Mouse (Mus musculus) midbrain, embryonic 13.5 days (tissue): ENCODE measurements around the gene Gm26938. TPM values are rescaled to one million over a fixed set of nuclear protein-coding genes. Genes with fewer than 3 reads are reported as not detected.
A peak's percentile ranks its signal among the peaks of the same experiment; 100 is the strongest.

ENCODE experiments used
- ATAC-seq: fragments of 200-750 bp; cut with Nextera tagmentation; 2 replicates; pipeline ENCODE4 v1.8.0; 2017; ENCODE audit warnings: mild to moderate bottlenecking, moderate TSS enrichment, moderate library complexity
- H3K27ac ChIP-seq: fragments of 300-500 bp; sonication (generic); 2 replicates; pipeline ENCODE4 v1.5.1; 2015; ENCODE audit warnings: inconsistent platforms, mild to moderate bottlenecking, moderate library complexity
- H3K27me3 ChIP-seq: fragments of 300-500 bp; sonication (generic); 2 replicates; pipeline ENCODE4 v1.6.1; 2015; ENCODE audit warnings: mild to moderate bottlenecking, inconsistent platforms
- H3K36me3 ChIP-seq: fragments of 300-500 bp; sonication (generic); 2 replicates; pipeline ENCODE4 v1.6.1; 2015; ENCODE audit warnings: mild to moderate bottlenecking, inconsistent platforms
- H3K4me1 ChIP-seq: fragments of 300-500 bp; sonication (generic); replicated peaks from 2 replicates; pipeline ENCODE4 v1.6.1; 2015; ENCODE audit warnings: inconsistent platforms
- H3K4me2 ChIP-seq: fragments of 300-500 bp; sonication (generic); replicated peaks from 2 replicates; pipeline ENCODE4 v1.6.1; 2015; ENCODE audit warnings: moderate library complexity, mild to moderate bottlenecking, inconsistent platforms
- H3K4me3 ChIP-seq: fragments of 300-500 bp; sonication (generic); replicated peaks from 2 replicates; pipeline ENCODE4 v1.5.1; 2015; ENCODE audit warnings: mild to moderate bottlenecking, inconsistent platforms
- H3K9ac ChIP-seq: fragments of 300-500 bp; sonication (generic); replicated peaks from 2 replicates; pipeline ENCODE4 v1.6.1; 2015; ENCODE audit warnings: mild to moderate bottlenecking, inconsistent platforms
- H3K9me3 ChIP-seq: fragments of 300-500 bp; sonication (generic); 2 replicates; pipeline ENCODE4 v1.6.1; 2016; ENCODE audit warnings: mild to moderate bottlenecking, inconsistent platforms
- WGBS: fragments of 180-500 bp; shearing (Covaris S2); methylation state at CpG from one replicate; pipeline ENCODE4 v1.1.7; 2015; 5-methylcytosine and 5-hydroxymethylcytosine counted together
- polyA plus RNA-seq: library from polyadenylated mRNA; unstranded; fragments of >200 nt; fragmentation: Nextera tagmentation; extraction: Ambion mirVana; gene quantifications from 2 replicates; pipeline ENCODE4 v1.2.1, GENCODE M21; 2015

Gm26938 gene
- polyA plus RNA-seq, 1 experiment from 2014 or later = not detected

DNA sequence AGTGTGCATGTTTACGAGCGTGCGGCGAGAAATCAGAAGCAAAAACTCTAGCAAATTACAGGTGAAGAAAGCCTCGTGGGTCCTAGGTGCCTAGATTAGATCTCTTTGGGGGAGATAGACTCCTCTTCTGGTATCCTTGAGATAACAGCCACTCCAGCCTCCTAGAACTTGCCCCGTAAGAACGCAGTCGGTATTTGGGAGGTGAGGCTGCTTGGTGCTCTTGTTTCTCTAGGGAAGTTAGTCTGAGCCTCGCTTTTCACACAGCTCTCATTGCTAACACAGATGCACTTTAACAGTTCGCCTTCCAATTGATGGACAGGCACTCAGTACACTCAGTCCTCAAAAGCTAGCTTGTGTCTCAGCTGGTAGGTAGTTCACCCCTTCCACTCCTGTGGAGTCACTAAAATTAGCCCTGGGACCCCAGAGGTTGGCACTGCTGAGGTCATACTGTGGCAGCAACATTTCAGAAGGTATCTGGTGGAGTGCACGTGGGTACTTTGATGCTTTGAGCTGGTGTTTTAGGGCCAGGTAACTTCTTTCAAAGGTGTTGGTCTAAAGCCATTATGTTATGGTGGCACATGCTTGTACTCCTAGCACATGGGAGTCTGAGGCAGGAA lies 33.9 kb downstream of the Gm26938 start:
- H3K27me3 ChIP-seq = peaks cover 25% of the 10 kb centered on the region
- H3K27ac ChIP-seq = no peak overlapping the region
- peak overlapping the region; percentile 70 for H3K4me3 ChIP-seq
- ATAC-seq = no peak
- WGBS = 23% methylated on average over 11 of the region's 11 CpGs
- H3K9ac ChIP-seq = peak overlapping the region; percentile 74
- H3K36me3 ChIP-seq = no peaks in the 10 kb centered on the region
- no peaks in the 10 kb centered on the region for H3K9me3 ChIP-seq
- H3K4me1 ChIP-seq = peaks cover 44% of the 10 kb centered on the region
- peak overlapping the region; percentile 99 for H3K4me2 ChIP-seq

DNA sequence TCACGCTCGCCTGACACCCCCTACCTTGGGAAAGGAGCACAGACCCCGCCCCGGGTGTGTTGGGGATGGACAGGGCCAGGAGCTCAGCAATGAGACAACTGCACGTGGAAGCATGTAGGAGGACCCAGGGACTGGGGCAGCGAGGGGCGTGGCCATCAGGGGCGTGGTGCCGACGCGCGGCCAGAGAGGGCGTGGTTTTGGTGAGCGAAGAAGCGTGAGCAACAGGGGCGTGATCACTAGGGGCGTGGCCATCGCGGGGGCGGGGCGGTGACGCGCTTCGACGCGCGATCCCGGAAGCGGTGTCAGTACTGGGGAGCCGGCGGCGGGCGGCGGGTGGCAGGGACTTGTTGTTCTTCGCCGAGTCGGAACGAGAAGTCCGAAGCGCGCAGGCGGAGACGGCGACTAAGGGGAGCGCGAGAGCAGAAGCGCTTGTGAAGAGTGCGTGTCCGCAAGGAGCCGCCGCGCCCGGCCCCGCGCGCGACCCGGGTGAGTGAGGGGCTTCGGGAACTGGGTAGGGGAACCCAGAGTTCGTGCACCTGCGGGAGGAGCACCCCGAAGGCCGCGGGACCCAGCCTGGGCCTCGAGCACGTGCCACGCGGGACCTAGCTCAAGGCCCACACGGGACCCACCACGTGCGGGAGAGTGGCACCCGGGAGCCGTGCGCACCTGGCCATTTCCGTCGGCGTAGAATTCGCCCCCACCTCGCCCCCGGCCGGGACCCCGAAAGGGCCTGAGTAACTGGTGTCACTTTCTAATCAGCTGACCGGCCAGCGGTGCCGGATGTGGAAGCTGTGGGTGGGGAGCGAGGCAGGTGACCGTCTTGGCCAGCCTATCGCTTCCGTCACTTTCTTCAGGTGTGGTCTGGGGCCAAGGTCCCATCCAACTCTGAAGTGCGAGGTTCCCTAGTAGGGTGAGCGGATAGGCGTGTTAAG lies 34.7 kb downstream of the Gm26938 start, which contains the start of gene Mafk:
TSS of gene Mafk (plus strand) at position 287 of the 932 bp plus-strand sequence.
- H3K27me3 ChIP-seq = peaks cover 25% of the 10 kb centered on the region
- WGBS = under 1% methylated on average over 85 of the region's 92 CpGs
- H3K27ac ChIP-seq = peak within 1 kb of the TSS; percentile 44
- no peaks in the 10 kb centered on the region for H3K9me3 ChIP-seq
- H3K36me3 ChIP-seq = no peaks in the 10 kb centered on the region
- H3K4me2 ChIP-seq = peak within 1 kb of the TSS; percentile 99
- H3K9ac ChIP-seq = peak within 1 kb of the TSS; percentile 74
- H3K4me1 ChIP-seq = peaks cover 36% of the 10 kb centered on the region
- peak within 1 kb of the TSS; percentile 70 for H3K4me3 ChIP-seq
- peak; percentile 90 for ATAC-seq

DNA sequence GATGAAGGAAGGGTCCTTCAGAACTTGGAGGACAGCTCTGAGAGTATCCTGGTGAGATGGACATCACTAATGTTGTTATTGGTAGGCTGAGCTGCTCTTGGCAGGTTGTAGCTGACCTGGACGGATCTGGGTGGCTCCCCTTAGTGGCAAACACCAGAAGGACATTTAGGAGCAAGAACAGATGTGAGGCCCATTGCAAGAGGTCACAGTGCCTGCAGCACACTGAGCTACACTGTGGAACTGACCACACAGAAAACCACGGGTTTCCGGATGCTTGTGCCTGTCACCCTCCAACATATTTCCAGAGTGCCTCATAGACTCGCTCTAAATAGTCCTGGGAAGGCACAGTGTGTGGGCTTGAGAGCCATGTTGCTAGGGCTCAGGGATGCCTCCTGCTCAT lies 36.7 kb downstream of the Gm26938 start:
- Histone ChIP-seq H3K9me3 (no peaks in the 10 kb centered on the region), H3K36me3 (no peaks in the 10 kb centered on the region), H3K27me3 (peaks cover 15% of the 10 kb centered on the region), H3K4me2 (no peak overlapping the region), H3K9ac (no peak overlapping the region), H3K4me1 (peaks cover 22% of the 10 kb centered on the region), H3K4me3 (no peak overlapping the region), H3K27ac (no peak overlapping the region)
- 60% methylated on average over 4 of the region's 4 CpGs for WGBS
- ATAC-seq = no peak

DNA sequence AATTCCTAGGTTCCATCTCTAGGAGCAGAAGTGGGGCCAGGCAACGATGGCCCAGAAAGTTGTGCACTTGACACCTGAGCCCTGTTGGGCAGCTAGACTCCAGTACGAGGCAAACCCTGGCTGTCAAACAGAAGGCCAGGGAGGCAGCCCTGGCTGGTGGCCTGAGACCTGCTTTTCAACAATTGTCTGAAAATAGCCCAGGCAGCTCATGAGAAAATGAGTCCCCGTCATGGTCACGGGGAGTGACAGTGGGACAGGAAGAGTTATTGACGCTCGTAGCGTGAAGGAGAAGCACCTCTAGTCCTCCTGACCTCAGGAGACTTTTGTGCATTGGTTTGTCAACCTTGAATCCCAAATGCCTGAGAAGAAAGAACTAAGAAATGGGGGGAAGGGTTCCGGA lies 44.8 kb downstream of the Gm26938 start:
- H3K4me3 ChIP-seq = no peak overlapping the region
- no peak for ATAC-seq
- no peaks in the 10 kb centered on the region for H3K4me1 ChIP-seq
- H3K9ac ChIP-seq = no peak overlapping the region
- no peaks in the 10 kb centered on the region for H3K36me3 ChIP-seq
- no peaks in the 10 kb centered on the region for H3K9me3 ChIP-seq
- no peak overlapping the region for H3K4me2 ChIP-seq
- WGBS = 87% methylated on average over 8 of the region's 8 CpGs
- H3K27ac ChIP-seq = no peak overlapping the region
- no peaks in the 10 kb centered on the region for H3K27me3 ChIP-seq

DNA sequence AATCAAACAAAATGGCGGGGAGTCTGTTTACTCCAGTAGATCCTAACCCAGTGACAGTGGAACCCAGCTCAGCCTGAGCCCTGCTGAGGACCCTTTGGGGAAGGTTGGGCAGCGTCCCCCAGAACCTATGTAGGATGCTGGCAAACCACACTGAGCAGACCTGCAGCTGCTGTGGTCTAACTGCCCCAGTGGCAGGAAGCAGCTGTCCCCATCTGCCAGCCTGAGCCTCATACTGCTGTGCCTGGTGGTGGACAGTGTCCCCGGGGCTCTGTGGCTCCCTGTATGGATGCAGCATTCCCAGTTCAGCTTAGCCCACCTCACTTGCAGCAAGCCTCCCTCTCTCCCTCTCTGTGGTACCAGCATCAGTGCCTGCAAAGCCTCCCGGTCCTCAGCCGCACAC lies 49.2 kb downstream of the Gm26938 start:
- Histone ChIP-seq H3K9ac (no peak overlapping the region), H3K9me3 (no peaks in the 10 kb centered on the region), H3K4me3 (no peak overlapping the region), H3K36me3 (peaks cover 22% of the 10 kb centered on the region), H3K27me3 (no peaks in the 10 kb centered on the region), H3K4me2 (no peak overlapping the region), H3K27ac (no peak overlapping the region), H3K4me1 (peaks cover 12% of the 10 kb centered on the region)
- 89% methylated on average over 5 of the region's 5 CpGs for WGBS
- ATAC-seq = no peak

DNA sequence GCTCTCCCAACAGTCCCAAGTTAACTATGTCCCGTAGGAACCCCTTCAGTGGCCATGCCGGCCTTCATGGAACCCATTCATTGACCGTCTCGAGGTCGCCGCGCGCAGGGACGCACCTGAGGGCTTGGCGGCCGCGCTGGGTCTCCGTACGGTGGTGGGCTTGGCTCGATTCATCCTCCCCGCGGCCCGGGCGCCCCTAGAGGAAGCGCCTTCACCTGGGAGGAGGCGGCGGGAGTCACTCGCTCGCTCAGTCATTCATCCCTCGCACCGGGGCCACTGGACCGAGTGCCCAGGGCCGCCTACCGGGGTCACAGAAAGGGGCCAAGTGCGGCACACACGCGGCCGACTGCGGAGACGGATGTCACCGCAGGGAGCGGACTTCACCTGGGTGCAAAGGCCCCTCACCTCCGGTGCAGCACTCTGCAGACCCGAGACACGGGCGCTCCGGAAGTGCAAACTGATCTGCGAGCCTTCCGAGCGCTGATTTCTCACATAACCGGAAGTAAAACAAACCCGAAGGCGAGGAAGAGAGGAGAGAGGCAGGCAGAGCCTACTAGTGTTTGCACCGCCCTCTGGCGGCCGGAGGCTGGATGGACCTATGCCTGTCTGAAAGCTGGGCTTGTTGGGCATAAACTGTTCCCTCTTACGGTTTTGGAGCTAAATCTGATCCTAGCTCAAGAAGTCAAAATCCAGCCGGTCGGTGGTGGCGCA lies 50.8 kb downstream of the Gm26938 start, which contains the start of gene Ints1:
TSS of gene Ints1 (minus strand) at position 459 of the 711 bp plus-strand sequence.
- peak within 1 kb of the TSS; percentile 82 for H3K4me2 ChIP-seq
- peak within 1 kb of the TSS; percentile 89 for H3K9ac ChIP-seq
- peak within 1 kb of the TSS; percentile 45 for H3K27ac ChIP-seq
- H3K27me3 ChIP-seq = no peaks in the 10 kb centered on the region
- peaks cover 12% of the 10 kb centered on the region for H3K4me1 ChIP-seq
- no peaks in the 10 kb centered on the region for H3K9me3 ChIP-seq
- under 1% methylated on average over 53 of the region's 55 CpGs for WGBS
- H3K36me3 ChIP-seq = peaks cover 38% of the 10 kb centered on the region
- ATAC-seq = peak; percentile 91
- peak within 1 kb of the TSS; percentile 95 for H3K4me3 ChIP-seq

DNA sequence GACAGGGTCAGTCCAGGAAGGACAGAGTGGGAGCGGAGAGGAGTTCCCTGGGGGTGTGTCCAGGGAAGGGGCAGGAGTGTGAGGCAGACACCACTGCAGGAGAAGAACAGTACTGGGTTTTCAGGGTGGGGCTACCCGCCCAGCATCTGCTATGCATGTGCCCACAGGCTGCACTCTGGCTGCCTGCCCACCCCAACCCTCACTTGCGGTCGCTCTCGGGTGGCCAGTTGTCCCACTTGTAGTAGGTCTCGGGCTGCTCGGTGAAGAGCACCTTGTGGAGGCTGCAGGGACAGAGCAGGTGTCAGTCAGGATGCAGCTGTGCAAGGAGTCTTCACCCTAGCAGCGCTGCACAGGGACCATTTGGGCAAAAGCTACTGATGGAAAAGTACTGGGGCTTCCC lies 58.0 kb downstream of the Gm26938 start:
- H3K4me2 ChIP-seq = no peak overlapping the region
- no peaks in the 10 kb centered on the region for H3K9me3 ChIP-seq
- H3K36me3 ChIP-seq = peaks cover 100% of the 10 kb centered on the region
- no peaks in the 10 kb centered on the region for H3K27me3 ChIP-seq
- H3K4me3 ChIP-seq = no peak overlapping the region
- H3K9ac ChIP-seq = no peak overlapping the region
- no peak for ATAC-seq
- no peaks in the 10 kb centered on the region for H3K4me1 ChIP-seq
- WGBS = 97% methylated on average over 8 of the region's 8 CpGs
- H3K27ac ChIP-seq = no peak overlapping the region

DNA sequence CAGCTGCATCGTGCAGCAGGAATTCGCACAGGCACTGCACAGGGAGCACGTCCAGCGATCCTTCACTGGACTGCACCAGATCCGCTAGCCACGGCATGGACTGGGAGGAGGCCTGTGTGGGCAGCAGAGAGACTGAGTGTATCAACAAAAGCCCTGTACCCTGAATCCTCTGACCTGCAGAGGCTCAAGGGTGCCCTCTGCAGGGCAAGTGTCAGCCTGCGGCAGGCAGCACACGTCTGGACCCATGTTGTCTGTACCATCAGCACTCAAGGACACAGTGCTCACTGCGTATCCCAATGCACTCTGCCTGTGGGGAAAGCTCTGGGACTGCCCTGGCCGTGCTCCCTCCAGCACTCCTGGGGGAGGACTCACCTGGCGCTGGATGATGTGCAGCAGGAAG lies 61.9 kb downstream of the Gm26938 start:
- WGBS = 71% methylated on average over 11 of the region's 11 CpGs
- ATAC-seq = no peak
- no peaks in the 10 kb centered on the region for H3K27me3 ChIP-seq

DNA sequence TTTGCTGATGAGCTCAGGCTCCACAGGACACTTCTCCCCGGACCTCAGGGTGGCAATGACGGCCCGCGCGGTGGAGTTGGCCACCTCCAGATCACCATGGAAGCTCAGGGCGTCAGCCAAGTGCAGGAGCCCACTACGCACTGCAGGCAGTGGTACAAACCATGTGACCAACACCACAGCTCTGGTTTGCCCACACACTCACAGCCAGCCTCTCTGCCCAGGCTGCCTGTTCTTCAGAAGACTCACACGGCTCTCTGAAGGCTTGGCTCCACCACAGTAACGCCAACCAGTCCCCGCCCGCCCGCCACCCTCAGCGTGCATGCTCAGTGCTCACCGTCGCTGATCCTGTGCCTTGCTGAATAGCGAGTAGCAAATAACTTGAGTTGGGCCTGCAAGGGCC lies 68.1 kb downstream of the Gm26938 start:
- no peak overlapping the region for H3K9ac ChIP-seq
- no peak for ATAC-seq
- 89% methylated on average over 16 of the region's 16 CpGs for WGBS
- no peak overlapping the region for H3K27ac ChIP-seq
- H3K27me3 ChIP-seq = no peaks in the 10 kb centered on the region
- H3K4me1 ChIP-seq = no peaks in the 10 kb centered on the region
- no peak overlapping the region for H3K4me2 ChIP-seq
- no peak overlapping the region for H3K4me3 ChIP-seq
- H3K36me3 ChIP-seq = peaks cover 97% of the 10 kb centered on the region
- no peaks in the 10 kb centered on the region for H3K9me3 ChIP-seq

More for the DNA sequence above, 61.9 kb downstream of the Gm26938 start:
- no peak overlapping the region for H3K27ac ChIP-seq
- H3K36me3 ChIP-seq = peaks cover 100% of the 10 kb centered on the region
- H3K4me2 ChIP-seq = no peak overlapping the region
- H3K4me3 ChIP-seq = no peak overlapping the region
- no peak overlapping the region for H3K9ac ChIP-seq
- no peaks in the 10 kb centered on the region for H3K4me1 ChIP-seq
- H3K9me3 ChIP-seq = no peaks in the 10 kb centered on the region
